Mouse (Mus musculus) induced T-regulatory cell, adult 2 months (primary cell): ENCODE measurements around the gene Rsad2.
"Not testable (repeated sequence)": the region's sequence is repeated elsewhere in the genome, so short reads cannot be mapped to it uniquely, and the experiment has no call there.

ENCODE experiments used
- DNase-seq: peaks from one replicate; pipeline ENCODE4 v3.0.0-alpha.2; 2012; ENCODE audit warnings: low read depth

Rsad2 gene

DNA sequence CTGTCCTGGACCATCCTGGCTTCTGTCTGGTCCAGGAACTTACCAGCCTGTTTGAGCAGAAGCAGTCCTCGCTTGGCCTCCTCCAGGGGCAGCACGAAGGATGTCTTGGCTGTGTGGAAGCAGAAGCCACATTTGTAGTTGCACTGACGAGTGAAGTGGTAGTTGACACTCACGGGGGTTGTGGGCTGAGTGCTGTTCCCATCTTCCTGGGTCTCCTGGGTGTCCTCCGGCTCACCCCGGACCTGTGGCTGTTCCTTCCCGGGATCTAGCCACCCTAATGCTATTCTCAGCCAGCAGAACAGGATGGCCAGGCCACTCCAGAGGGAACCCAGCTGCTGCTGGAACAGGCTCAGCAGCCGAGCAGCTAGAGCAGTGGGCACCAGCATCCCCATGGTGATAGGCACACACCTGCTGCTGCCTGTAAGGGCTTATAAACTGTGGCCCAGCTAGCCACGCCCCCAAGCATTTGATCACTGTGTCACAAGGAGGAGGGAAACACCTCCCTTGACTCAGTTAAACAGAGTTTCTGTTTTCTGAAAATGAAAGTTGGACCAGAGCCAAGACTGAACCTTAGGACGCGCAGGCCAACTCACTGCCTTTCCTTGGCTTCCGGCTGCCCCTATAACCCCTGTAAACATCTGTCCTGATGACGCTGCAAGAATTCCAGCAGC, at the start of gene Rsad2:
Gene Rsad2, minus strand, starts transcription at position 425 of the 671 bp plus-strand sequence.
- peak; percentile 97 for DNase-seq

DNA sequence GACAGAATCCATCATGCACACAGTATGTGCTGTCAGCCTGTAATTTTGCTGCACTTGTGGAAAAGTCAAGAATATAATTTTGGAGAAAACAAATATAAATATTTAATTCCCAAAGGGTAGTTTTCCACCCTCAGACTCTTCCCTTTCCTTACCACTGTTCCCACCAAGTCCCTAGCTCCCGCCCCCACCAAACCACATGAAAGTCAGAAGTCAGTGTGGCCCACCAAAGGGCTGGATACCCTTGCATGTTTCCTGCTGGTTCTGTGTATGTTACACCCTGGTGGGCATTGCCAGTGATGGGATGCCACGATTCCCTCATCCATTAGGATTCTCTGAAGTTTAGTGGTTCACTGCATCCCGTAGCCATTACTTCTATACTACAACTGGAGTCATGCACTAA, 44.8 kb upstream of the Rsad2 start:
- DNase-seq = no peak

DNA sequence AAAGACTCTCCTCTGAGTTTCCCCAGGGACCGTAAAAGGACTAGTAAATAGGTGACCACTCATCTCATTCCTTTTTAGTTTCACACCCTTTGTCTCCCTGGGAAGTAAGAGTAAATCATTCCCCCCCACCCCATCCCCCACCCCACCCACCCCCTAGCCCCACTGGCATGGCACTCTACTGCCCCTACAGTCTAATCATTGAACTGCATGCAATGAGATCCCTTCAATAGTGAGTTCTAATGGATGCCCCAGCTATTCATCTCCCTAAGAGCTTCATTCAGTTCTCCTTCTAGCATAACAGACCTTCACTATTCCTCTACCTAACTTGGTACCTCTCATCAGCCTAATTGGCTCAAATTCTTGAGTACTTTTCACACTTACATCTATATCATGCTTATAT, 33.7 kb upstream of the Rsad2 start:
- peak; percentile 50 for DNase-seq

DNA sequence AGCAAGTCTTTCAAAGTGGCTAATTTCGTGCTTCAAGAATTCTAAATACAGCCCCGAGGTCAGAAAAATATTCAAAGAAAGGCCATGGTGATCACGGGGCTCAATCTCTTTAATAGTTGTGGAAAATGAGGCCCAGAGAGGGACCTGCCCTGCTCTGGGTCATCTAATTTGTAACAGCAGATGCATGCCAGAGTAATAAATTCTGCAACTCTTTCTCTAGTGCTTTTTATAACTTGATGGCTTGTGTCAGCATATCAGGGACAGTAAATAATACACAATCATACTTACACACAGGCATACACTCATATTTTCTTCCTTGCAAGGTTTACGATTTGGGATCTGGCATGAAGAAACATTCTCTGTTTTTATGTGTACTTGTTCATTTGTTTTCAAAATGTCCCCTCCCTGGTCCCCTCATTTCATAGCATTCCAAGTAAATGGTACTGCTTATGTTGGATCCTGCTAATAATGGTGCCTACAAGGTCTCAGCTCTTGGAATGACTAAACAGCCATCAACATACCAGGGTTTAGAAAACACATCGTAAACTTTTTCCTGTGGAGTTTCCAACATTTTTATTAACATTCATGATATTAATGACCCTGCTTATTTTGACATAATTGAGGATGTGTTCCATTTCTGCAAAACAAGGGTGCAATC, 32.5 kb upstream of the Rsad2 start:
- DNase-seq = no peak

DNA sequence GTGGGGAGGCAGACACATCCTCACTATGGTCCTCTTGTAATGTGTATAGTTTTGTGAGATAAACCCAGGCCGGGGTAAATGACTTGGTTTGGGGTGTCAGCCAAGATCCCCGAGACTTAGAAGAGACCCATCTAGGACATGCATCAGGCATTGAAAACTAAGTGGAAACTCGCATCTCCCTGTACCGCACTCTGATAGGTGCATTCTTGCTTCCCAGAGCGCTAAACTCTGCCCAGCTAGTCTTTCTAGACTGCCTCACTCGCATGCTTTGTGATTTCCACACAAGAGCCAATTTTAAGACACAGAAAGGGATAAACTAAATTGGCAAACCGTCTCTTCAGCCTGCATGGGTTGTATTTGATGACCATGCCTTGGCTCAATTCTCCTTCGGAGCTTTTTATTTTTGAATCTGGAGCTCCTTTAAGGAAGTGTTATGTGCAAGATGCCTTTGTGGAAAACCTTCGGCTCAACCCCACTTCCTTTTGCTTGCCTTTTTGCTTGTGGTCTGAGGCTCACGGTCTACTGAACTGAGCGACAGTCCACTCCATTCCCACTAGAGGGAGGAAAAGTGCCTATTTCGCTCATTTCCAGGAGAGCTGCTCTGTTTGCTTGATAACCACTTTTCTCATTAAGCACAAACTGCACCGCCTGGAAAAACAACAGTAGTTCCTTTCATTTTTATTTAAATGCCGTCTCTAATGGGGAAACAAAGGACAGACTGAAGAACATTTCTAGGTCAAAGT, 31.8 kb upstream of the Rsad2 start:
- DNase-seq = no peak

DNA sequence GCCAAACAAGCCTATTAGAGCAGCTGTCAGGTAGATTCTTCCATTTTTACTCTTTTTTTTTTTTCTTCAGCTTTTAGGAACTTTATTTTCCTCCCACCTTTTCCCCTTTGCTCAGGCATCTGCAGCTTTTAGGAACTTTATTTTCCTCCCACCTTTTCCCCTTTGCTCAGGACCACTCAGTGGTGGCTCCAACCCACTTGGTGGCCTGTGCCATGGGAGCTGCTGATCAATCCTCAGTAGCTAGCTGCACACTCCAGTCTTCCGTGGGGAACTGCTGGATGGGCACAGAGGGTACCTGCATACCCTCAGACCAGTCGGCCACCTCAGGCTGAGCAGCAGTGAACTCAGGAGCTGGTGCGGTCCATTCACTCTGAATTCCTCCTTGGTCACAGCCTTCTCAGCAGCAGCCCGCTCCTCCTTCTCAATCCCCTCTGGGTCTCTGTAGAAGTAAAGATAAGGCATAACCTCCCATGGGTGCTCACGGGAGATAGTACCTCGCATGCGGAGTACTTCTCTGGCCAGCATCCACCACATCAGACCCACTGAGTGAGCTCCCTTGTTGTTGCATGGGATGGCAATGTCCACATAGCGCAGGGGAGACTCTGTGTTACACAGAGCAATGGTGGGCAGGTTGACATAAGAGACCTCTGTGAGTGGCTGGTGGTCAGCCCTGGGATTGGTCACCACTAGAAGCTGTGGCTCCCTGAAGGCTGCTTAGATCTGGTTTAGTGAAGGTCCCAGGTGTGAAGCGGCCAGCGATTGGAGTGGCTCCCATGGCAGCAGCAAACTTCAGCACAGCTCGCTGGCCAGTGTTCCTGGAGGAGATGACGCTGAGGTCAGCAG, 29.7 kb upstream of the Rsad2 start:
- DNase-seq = not testable (repeated sequence)

DNA sequence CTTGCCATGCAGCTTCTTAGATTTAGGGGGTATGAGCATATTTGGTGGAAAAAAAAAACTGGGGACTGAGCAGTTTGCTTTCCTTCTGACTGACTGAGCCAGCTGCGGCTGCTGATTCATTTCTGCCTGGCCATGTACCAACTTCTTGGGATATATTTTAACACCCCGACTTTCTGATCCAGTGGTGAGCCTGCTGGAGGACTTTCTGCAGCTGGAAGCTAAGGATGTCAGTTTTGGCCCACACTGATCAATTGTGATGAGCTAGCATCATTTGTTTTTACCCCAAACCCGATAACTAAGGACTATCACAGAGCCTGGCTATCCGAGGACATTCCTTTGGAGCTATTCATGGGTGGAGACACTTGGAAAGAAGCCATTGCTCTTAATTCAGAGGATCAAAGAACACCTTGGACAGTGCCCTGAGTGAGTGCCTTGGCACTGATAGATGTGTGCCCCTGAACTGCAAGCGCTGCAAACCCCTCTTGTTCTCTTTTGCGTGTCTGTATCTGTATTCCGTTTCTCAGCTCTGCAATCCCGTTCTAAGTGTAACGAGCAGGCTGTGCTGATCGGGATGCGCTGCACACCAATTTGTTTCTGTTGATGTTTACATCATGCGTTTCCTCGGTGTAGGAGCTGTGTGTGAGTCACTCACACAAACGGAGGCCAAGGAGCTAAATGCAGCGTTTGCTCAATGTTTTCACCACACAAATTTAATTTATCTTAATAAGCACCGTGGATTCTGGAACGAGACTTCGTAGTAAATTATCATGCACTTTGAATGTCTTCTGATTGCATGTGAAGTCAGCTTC, 22.1 kb upstream of the Rsad2 start:
- no peak for DNase-seq

DNA sequence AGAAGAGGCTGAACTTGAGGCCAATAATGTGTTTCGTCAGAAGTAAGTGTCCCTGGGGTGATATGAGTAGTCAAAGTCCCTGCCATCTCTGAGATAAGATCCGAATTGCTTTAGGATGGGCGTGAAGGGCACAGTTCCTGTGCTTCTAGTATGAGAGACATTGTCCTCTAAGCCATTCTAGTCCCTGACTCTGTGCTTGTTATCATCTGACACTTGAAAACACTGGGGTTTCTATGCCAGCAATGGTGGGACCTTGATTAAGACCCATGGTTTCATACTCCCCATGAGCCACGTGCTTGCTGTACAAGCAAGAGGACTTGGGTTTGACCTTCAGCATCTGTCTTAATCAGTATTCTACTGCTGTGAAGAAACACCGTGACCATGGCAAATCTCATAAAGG, 20.9 kb upstream of the Rsad2 start:
- no peak for DNase-seq

DNA sequence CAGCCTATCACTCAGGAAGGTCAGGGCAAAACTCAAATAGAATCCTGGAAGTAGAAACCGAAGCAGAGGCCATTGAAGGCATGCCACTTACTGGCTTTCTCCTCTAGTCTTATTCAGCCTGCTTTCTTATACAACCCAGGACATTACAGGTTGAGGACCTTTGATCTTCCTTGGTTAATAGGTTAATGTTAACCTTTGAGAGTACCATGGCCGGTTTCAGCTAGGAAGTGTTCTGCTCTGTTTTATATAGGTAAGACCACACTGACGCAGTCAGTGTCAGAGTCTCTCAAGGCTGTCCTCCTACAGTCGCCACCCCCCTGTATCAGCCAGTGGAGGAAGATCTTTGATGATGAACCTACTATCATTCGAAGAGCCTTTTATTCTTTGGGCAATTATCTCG, 17.5 kb upstream of the Rsad2 start:
- no peak for DNase-seq

DNA sequence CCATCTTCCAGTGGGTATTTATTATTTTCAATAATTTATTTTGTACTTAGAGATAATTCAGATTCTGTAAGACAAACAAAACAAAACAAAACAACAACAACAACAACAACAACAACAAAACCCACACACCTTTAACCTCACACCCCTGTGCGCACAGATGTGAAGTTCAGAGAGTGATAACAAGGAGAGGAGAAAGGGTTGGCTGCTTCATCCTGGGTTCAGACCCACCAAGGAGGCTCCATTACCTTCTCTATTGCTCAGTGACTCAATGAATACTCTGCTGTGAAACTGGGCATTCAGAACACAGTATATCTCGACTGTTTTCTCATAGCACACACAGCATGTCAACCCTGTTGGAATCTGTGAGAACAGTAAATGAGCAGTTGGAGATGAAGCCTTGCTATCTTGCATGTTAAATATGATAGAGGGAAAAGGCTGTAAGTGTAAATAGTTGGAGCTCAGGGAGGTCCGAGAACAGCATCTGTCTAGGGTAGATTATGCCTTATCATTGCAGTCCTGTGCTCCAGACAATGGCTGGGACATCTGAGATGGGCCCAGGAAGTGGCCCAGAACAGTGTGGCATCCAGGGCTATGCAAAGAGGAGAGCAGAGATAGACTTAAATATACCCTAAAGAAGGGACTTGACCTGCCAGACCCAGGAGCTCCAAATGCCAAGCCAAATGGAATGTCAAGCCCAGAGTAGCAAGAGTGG, 16.7 kb upstream of the Rsad2 start:
- DNase-seq = no peak

DNA sequence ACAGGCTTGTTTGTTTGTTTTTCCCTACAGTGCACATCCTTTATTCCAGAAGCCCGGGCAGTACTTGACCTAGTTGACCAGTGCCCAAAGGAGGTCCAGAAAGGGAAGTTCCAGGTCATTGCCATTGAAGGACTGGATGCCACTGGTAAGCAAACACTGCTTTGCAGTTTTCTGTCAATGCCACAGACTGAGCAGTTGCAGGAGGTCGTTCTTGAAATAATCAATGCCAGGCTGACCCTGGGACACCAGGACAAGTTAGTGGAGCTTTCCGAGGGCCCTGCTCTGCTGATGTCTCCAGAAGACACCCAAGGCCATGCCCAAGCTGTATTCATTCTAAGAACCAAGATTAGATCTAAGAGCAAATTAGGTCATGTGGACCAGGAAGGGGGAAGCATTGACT, 15.1 kb upstream of the Rsad2 start:
- no peak for DNase-seq

DNA sequence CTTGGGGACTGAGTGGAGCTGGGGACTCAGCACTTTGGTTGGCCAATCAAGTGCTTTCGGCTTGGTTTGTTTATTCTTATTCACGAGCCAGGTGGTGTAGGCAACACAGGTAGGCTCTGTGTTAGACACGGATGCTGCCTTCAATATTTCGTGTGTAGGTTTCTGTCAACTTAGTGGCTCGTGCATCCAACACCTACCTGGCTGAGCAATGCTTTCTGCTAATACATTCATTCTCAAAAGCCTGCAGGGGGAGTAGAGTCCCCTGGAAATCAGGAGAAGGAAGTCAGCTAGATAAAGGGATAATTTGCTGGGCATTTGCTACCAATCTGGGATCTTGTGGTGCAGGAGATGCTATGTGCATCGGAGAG, 13.8 kb upstream of the Rsad2 start:
- no peak for DNase-seq

DNA sequence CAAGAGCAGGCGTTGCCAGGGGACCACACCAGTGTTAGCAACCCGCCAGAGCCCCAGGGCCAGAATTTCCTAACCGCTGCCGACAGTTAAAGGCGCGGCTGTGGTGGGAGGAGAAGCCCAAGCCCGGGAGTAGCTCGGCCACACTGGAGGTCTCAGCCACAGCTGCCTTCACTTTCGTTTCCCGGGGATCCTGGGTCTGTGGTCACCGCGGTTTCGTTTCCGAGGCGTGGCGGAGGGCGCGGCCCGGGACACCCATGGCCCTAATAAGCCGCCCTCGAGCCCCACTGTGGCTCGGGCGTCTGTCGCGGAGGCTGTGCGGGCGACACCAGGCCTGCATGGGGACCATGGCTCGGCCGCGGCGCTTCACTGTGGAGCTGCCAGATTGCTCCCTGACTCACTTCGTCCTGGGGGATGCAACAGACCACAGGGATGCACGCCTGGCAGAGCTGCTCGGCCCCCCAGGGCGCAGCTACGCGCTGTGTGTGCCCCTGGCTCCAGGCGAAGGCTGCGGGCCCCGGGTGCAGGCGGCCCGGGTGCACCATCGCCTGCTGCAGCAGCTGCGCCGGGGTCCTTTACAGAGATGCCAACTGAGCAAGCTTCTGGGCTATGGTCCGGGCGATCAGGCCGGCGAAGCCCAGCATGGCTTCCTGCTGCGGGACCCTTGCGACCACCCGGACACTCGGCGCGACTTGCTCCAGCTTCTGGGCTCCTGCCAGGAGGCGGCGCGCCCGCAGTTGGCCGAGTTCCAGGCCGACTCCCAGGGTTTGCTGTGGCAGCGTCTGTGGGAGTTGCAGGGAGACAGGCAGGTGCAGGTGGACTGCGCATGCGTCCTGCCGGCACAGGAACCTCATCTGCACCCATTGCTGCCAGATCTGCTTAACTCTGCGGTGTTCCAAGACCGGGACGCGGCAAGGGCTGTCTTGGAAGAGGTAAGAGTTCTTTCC, 13.1 kb upstream of the Rsad2 start, which contains the start of gene Cmpk2:
Gene Cmpk2, plus strand, starts transcription at position 107 of the 944 bp plus-strand sequence.
- DNase-seq = peak; percentile 91

DNA sequence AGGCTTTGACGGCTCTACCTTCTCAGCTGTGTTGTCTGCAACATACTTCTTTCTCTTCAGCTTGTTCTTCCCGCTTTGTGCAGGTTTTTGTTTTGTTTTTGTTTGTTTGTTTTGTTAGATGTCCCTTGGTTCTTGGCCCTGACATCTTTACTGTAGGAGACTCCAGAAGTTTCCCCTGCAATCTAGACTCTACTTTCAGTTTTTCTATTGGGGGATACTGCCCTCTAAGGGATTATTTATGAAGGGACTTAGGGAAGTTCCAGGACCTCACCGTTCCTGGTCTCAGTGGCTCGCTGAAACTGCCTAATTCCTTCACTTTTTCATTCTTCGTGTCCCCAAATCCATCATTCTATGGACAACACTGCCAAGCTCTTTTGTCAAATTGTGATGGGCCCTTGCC, 9.3 kb upstream of the Rsad2 start:
- no peak for DNase-seq

DNA sequence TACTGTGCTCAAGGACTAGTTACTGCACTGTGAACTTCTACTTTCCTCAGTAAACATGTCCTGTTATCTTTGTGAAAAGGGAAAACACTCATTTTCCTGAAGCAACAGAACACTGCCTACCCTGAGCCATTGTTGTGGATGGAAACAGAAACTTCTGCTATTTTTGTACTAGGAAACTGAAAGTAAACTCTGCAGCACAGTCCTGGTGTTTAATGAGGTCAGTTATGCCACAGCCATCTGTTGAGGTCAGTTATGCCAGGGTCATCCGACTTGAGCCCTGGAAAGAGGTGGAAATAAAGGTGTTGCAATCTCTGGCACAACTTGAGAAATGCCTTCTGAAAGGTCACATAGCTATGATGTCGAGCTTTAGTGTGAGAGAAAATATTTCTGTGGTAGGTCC, 3.8 kb upstream of the Rsad2 start:
- peak; percentile 44 for DNase-seq

DNA sequence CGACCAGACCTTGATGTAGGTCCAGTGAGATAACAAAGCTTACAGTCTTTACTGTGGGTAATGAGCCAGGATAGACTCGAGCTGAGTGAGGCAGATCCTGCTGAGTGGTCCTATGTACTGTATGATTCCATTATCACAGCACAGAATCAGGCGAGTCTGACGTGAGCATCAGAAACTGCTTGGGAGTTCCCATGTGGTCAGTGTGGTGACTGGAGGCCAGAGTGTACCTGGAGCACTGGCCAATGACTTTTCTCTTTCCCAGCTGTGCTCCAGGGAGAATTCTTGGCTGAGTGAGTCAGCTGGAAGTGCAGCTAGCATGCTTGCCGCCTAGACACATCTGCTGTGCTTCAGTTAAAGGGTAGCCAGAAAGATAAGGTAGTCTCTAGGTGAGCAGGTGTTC, 1.6 kb downstream of the Rsad2 start:
- DNase-seq = no peak

DNA sequence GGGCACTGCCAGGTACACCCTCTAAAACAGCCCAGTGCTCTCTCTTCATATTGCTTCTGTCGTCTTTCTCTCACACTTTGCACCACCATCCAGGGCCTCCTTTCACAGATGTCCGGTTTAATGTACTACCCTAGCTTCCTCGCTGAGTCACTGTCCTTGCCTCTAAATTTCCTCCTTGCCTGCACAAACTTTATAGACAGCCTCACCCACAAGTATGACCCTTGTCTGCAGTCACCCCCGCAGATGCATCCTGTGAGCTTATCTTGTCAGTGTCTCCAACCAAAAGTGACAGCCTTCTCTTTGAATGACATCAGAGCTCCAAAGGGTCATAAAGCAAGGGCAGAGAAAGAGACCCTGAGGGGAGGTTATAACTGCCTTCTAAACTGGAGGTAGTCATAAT, 3.3 kb downstream of the Rsad2 start:
- DNase-seq = no peak

DNA sequence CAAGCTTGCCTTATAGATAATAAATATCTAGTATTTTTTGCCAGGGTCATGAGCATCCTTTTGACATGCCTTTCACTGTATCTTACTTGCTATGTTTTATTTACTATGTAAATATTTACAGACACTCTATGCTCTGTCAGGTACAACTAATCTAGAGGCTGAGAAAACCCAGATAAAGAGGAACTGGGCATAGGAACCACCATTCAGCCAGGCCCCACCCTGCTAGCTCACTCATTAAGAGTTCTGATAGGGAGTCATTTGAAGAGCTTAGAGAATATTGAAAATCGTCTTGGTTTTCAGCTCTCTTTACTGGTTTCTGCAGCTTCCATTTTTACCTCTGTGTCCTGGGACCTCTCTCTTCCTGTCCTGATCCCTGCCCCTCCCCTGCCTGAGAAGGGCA, 5.1 kb downstream of the Rsad2 start:
- DNase-seq = no peak

DNA sequence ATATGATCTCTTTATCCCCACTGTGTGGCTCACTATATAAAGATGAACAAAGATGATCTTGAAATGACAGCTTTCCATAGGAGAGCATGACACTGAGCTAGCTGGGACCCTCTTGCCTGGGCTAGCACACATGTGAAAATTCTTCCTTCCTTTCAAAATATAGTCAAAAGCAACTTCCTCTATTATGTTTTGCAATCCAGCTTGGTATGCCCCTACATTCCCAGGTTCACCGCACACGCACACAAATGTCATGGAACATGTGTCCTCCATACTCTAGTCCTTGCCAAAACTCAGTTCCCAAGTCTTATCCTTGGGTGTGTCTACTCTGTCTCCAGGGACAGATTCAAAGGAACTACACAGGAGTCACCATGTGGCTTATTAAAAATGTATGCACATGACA, 6.8 kb downstream of the Rsad2 start:
- no peak for DNase-seq
